Mouse (Mus musculus): Measurements from ENCODE around the gene Pot1a. TPM values are rescaled to one million over a fixed set of nuclear protein-coding genes. Genes with fewer than 3 reads are reported as not detected.

Pot1a gene
- polyA plus RNA-seq (2014; fragmentation: Nextera tagmentation; extraction: Ambion mirVana): 27.1 and 28.4 TPM in 2 replicates

DNA sequence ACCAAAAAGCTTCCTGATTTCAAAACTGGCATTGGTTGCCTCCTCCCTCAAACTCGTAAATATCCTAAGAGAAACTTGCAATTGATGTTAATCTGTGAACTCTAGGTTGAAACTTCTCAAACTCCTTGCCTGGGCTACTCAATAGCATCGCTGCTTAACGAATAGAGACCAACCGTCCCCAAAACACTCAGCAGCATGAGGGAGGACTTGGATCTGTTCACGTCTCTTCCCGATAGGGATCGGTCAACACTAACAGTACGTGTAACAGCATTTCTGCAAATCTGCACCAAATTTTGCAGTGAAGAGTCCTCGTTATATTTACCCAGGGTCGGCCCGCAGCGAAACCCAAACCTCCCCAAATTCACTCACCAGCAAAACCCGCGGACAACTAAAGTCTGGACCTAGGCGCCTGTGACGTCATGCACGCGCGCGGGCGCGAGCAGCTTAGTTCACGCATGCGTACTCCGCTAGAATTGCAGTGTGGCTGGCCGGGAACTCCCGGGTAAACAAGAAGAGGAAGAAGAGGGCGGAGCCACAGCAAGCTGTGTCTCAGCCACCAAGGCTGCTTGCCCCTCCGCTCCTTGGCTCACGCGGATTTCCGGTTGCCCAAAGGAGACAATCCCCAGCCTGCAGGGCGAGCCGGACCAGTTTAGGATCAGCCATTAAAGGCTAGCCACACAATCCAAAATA, at the start of gene Pot1a:
Gene Pot1a, minus strand, starts transcription at position 441 of the 690 bp plus-strand sequence.
- H3K36me3 ChIP-seq (ENCODE audit: control insufficient read depth, insufficient read depth, low read length): no peaks in the 10 kb centered on the region
- under 1% methylated on average over 34 of the region's 34 CpGs for WGBS (ENCODE audit: insufficient replicate concordance)
- peaks cover 3% of the 10 kb centered on the region; the same call in 1 of the 2 replicates for H3K4me1 ChIP-seq (ENCODE audit: control insufficient read depth, insufficient read depth, low read length)
- no peaks in the 10 kb centered on the region for H3K9me3 ChIP-seq (replicated peaks; ENCODE audit: control insufficient read depth, low read length)
- H3K4me3 ChIP-seq (ENCODE audit: low read depth, low read length): peak within 1 kb of the TSS; percentile 71
- no peaks in the 10 kb centered on the region for H3K27me3 ChIP-seq (ENCODE audit: control insufficient read depth, insufficient read depth, low read length)
- H3K9ac ChIP-seq (ENCODE audit: low read depth, low read length): peak within 1 kb of the TSS; percentile 91
- peak; percentile 97 for ATAC-seq (replicated peaks; ENCODE audit: insufficient number of reproducible peaks, low FRiP score, low TSS enrichment)
- H3K27ac ChIP-seq (ENCODE audit: low read depth, low read length): peak within 1 kb of the TSS; percentile 75
- H3K4me2 ChIP-seq: peak within 1 kb of the TSS; percentile 69

DNA sequence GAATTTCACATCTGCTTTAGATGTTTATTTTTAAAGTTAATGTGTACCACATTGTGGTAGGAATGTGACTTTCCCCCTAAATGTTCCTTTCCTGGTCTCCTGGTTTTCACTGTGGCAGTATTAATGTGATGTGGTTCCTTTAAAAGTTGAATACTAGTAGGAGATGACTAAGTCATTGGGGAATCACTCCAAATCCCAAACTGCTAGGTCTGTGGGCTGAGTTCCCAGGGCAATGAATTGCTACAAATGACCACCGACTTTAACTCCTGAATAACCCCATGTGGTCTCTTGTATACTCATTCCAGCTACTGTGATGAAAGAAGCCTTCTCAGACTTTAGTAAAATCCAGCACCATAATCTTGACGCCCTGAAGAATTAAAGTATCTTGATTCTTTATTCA, 27.2 kb upstream of the Pot1a start:
- Histone ChIP-seq H3K4me3 (ENCODE audit: low read depth, low read length) (no peak overlapping the region), H3K27me3 (ENCODE audit: control insufficient read depth, insufficient read depth, low read length) (no peaks in the 10 kb centered on the region), H3K4me1 (ENCODE audit: control insufficient read depth, insufficient read depth, low read length) (no peaks in the 10 kb centered on the region), H3K36me3 (ENCODE audit: control insufficient read depth, insufficient read depth, low read length) (no peaks in the 10 kb centered on the region), H3K9me3 (replicated peaks; ENCODE audit: control insufficient read depth, low read length) (no peaks in the 10 kb centered on the region), H3K4me2 (no peak overlapping the region), H3K9ac (ENCODE audit: low read depth, low read length) (no peak overlapping the region), H3K27ac (ENCODE audit: low read depth, low read length) (no peak overlapping the region)
- WGBS (ENCODE audit: insufficient replicate concordance): 50% methylated on average over 2 of the region's 2 CpGs
- ATAC-seq (replicated peaks; ENCODE audit: insufficient number of reproducible peaks, low FRiP score, low TSS enrichment): no peak

DNA sequence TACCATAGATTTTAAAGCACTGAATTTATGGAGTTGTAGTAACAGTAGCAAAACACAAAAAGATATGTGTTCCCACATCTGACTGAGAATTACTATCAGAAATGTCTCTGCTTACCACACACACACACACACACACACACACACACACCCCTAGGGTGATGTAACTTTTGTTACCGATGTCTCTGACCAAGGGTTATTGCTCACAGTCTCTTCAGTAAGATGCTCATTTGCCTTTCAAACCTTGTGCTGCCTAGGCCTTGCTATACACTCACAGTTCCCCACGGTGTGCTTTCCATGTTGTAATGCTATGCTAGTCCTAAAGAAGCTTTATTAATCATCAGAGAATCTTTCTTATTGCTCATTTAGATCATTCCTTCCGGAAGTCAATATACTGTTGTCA, 3.0 kb downstream of the Pot1a start:
- no peak overlapping the region for H3K27ac ChIP-seq (ENCODE audit: low read depth, low read length)
- no peak for ATAC-seq (replicated peaks; ENCODE audit: insufficient number of reproducible peaks, low FRiP score, low TSS enrichment)
- H3K9me3 ChIP-seq (replicated peaks; ENCODE audit: control insufficient read depth, low read length): no peaks in the 10 kb centered on the region
- no peak overlapping the region for H3K9ac ChIP-seq (ENCODE audit: low read depth, low read length)
- peaks cover 3% of the 10 kb centered on the region; the same call in 1 of the 2 replicates for H3K4me1 ChIP-seq (ENCODE audit: control insufficient read depth, insufficient read depth, low read length)
- no peaks in the 10 kb centered on the region for H3K36me3 ChIP-seq (ENCODE audit: control insufficient read depth, insufficient read depth, low read length)
- WGBS (ENCODE audit: insufficient replicate concordance): 92% methylated on average over 3 of the region's 3 CpGs
- H3K27me3 ChIP-seq (ENCODE audit: control insufficient read depth, insufficient read depth, low read length): no peaks in the 10 kb centered on the region
- H3K4me2 ChIP-seq: no peak overlapping the region
- H3K4me3 ChIP-seq (ENCODE audit: low read depth, low read length): no peak overlapping the region

GRCm38 (mm10) chr6:25802269-25802668, 6.8 kb downstream of the Pot1a start:
- Histone ChIP-seq H3K27me3 (ENCODE audit: control insufficient read depth, insufficient read depth, low read length) (no peaks in the 10 kb centered on the region), H3K27ac (ENCODE audit: low read depth, low read length) (no peak overlapping the region)
- 83% methylated on average over 3 of the region's 3 CpGs for WGBS (ENCODE audit: insufficient replicate concordance)

GRCm38 (mm10) chr6:25801230-25801629, 7.8 kb downstream of the Pot1a start:
- Histone ChIP-seq H3K4me3 (ENCODE audit: low read depth, low read length) (no peak overlapping the region), H3K27ac (ENCODE audit: low read depth, low read length) (no peak overlapping the region), H3K4me2 (no peak overlapping the region), H3K9me3 (replicated peaks; ENCODE audit: control insufficient read depth, low read length) (no peaks in the 10 kb centered on the region), H3K27me3 (ENCODE audit: control insufficient read depth, insufficient read depth, low read length) (no peaks in the 10 kb centered on the region), H3K4me1 (ENCODE audit: control insufficient read depth, insufficient read depth, low read length) (no peaks in the 10 kb centered on the region), H3K9ac (ENCODE audit: low read depth, low read length) (no peak overlapping the region), H3K36me3 (ENCODE audit: control insufficient read depth, insufficient read depth, low read length) (peaks cover 3% of the 10 kb centered on the region; the same call in 1 of the 2 replicates)
- no peak for ATAC-seq (replicated peaks; ENCODE audit: insufficient number of reproducible peaks, low FRiP score, low TSS enrichment)
- WGBS (ENCODE audit: insufficient replicate concordance): 90% methylated on average over 6 of the region's 6 CpGs

More at GRCm38 (mm10) chr6:25802269-25802668, 6.8 kb downstream of the Pot1a start:
- Histone ChIP-seq H3K9me3 (replicated peaks; ENCODE audit: control insufficient read depth, low read length) (no peaks in the 10 kb centered on the region), H3K36me3 (ENCODE audit: control insufficient read depth, insufficient read depth, low read length) (peaks cover 3% of the 10 kb centered on the region; the same call in 1 of the 2 replicates), H3K4me1 (ENCODE audit: control insufficient read depth, insufficient read depth, low read length) (peaks cover 1% of the 10 kb centered on the region; the same call in 1 of the 2 replicates), H3K9ac (ENCODE audit: low read depth, low read length) (no peak overlapping the region), H3K4me2 (no peak overlapping the region), H3K4me3 (ENCODE audit: low read depth, low read length) (no peak overlapping the region)
- ATAC-seq (replicated peaks; ENCODE audit: insufficient number of reproducible peaks, low FRiP score, low TSS enrichment): no peak

GRCm38 (mm10) chr6:25768238-25768637, 40.8 kb downstream of the Pot1a start:
- H3K4me1 ChIP-seq (ENCODE audit: control insufficient read depth, insufficient read depth, low read length): no peaks in the 10 kb centered on the region
- H3K4me3 ChIP-seq (ENCODE audit: low read depth, low read length): no peak overlapping the region
- H3K9me3 ChIP-seq (replicated peaks; ENCODE audit: control insufficient read depth, low read length): no peaks in the 10 kb centered on the region
- no peaks in the 10 kb centered on the region for H3K27me3 ChIP-seq (ENCODE audit: control insufficient read depth, insufficient read depth, low read length)
- H3K36me3 ChIP-seq (ENCODE audit: control insufficient read depth, insufficient read depth, low read length): 0 out of 2 replicates have a peak, but pooled peaks cover 2% of the 10 kb centered on the region
- no peak overlapping the region for H3K4me2 ChIP-seq
- no peak overlapping the region for H3K9ac ChIP-seq (ENCODE audit: low read depth, low read length)
- no peak overlapping the region for H3K27ac ChIP-seq (ENCODE audit: low read depth, low read length)
- 71% methylated on average over 3 of the region's 3 CpGs for WGBS (ENCODE audit: insufficient replicate concordance)
- no peak for ATAC-seq (replicated peaks; ENCODE audit: insufficient number of reproducible peaks, low FRiP score, low TSS enrichment)

DNA sequence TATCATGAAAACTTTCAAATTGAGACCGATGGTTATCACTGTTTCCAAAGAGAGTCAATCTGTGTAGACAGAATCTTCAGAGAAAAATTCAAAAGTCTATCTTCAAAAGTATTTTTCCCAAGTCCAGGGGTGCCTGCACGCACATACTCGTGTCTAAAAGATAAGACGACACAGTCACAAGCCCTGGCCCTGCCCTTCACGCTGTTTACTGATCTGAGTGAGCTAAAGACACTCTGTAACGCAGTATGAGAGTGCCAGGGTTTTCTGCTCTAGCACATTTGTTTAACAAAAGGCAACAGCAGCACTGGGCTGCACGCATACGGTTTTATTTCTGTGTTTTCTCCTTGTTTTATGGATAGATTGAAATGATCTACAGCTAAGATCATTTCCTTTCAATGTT, 41.5 kb downstream of the Pot1a start:
- H3K4me2 ChIP-seq: no peak overlapping the region
- H3K36me3 ChIP-seq (ENCODE audit: control insufficient read depth, insufficient read depth, low read length): 0 out of 2 replicates have a peak, but pooled peaks cover 2% of the 10 kb centered on the region
- ATAC-seq (replicated peaks; ENCODE audit: insufficient number of reproducible peaks, low FRiP score, low TSS enrichment): no peak
- H3K4me3 ChIP-seq (ENCODE audit: low read depth, low read length): no peak overlapping the region
- WGBS (ENCODE audit: insufficient replicate concordance): 77% methylated on average over 8 of the region's 8 CpGs
- H3K4me1 ChIP-seq (ENCODE audit: control insufficient read depth, insufficient read depth, low read length): no peaks in the 10 kb centered on the region
- no peaks in the 10 kb centered on the region for H3K9me3 ChIP-seq (replicated peaks; ENCODE audit: control insufficient read depth, low read length)
- H3K27ac ChIP-seq (ENCODE audit: low read depth, low read length): no peak overlapping the region
- H3K9ac ChIP-seq (ENCODE audit: low read depth, low read length): no peak overlapping the region
- no peaks in the 10 kb centered on the region for H3K27me3 ChIP-seq (ENCODE audit: control insufficient read depth, insufficient read depth, low read length)

DNA sequence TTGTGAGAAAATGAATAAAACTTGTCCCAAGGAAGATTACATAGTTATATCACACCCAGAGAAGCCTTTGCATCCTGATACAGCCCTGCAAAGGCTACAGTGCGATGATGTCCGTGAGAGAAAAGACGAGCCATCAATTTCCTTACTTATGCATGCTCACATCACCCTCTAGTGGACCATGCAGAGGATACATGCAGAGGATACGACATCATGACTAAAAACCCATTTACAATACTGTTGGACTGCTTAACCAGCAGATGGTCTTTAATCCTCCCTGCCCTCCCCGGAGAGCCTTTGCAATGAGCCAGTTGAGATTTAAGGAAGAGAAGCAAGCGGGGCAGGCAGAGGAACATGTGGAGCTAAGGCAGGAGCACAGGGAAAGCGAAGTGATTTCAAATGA, 42.0 kb downstream of the Pot1a start:
- Histone ChIP-seq H3K27me3 (ENCODE audit: control insufficient read depth, insufficient read depth, low read length) (no peaks in the 10 kb centered on the region), H3K9me3 (replicated peaks; ENCODE audit: control insufficient read depth, low read length) (no peaks in the 10 kb centered on the region)
- ATAC-seq (replicated peaks; ENCODE audit: insufficient number of reproducible peaks, low FRiP score, low TSS enrichment): no peak

DNA sequence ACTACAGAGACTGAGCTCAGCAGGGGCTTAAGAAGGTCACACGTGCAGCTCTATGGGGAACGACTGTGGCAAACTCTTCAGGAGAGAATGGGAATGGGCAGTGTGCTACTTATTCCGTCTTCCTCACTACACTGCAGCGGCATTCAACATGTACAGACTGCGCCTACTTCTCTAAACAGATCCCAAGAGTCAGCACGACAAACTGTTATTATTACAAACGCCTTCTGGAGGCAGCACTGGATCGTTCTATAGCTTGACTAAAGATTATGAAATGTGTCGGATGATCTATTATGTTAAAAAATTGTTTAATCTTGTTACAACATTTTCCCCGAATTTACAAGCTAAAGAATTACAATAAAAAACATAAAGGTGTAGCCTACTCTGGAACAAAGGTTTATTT, 42.8 kb downstream of the Pot1a start:
- Histone ChIP-seq H3K9me3 (replicated peaks; ENCODE audit: control insufficient read depth, low read length) (no peaks in the 10 kb centered on the region), H3K9ac (ENCODE audit: low read depth, low read length) (no peak overlapping the region), H3K4me2 (no peak overlapping the region), H3K36me3 (ENCODE audit: control insufficient read depth, insufficient read depth, low read length) (0 out of 2 replicates have a peak, but pooled peaks cover 2% of the 10 kb centered on the region), H3K4me1 (ENCODE audit: control insufficient read depth, insufficient read depth, low read length) (no peaks in the 10 kb centered on the region), H3K27ac (ENCODE audit: low read depth, low read length) (no peak overlapping the region), H3K4me3 (ENCODE audit: low read depth, low read length) (no peak overlapping the region), H3K27me3 (ENCODE audit: control insufficient read depth, insufficient read depth, low read length) (no peaks in the 10 kb centered on the region)
- no peak for ATAC-seq (replicated peaks; ENCODE audit: insufficient number of reproducible peaks, low FRiP score, low TSS enrichment)
- 84% methylated on average over 10 of the region's 10 CpGs for WGBS (ENCODE audit: insufficient replicate concordance)

More for the DNA sequence above, 42.0 kb downstream of the Pot1a start:
- Histone ChIP-seq H3K4me2 (no peak overlapping the region), H3K36me3 (ENCODE audit: control insufficient read depth, insufficient read depth, low read length) (0 out of 2 replicates have a peak, but pooled peaks cover 2% of the 10 kb centered on the region), H3K9ac (ENCODE audit: low read depth, low read length) (no peak overlapping the region), H3K27ac (ENCODE audit: low read depth, low read length) (no peak overlapping the region), H3K4me3 (ENCODE audit: low read depth, low read length) (no peak overlapping the region), H3K4me1 (ENCODE audit: control insufficient read depth, insufficient read depth, low read length) (no peaks in the 10 kb centered on the region)
- 71% methylated on average over 7 of the region's 7 CpGs for WGBS (ENCODE audit: insufficient replicate concordance)
